Mouse (Mus musculus): ENCODE measurements around the gene Lrpap1. TPM values are rescaled to one million over a fixed set of nuclear protein-coding genes. Genes with fewer than 3 reads are reported as not detected.

Lrpap1 gene
- polyA plus RNA-seq, 1 experiment from 2014 or later: 64.0 TPM

DNA sequence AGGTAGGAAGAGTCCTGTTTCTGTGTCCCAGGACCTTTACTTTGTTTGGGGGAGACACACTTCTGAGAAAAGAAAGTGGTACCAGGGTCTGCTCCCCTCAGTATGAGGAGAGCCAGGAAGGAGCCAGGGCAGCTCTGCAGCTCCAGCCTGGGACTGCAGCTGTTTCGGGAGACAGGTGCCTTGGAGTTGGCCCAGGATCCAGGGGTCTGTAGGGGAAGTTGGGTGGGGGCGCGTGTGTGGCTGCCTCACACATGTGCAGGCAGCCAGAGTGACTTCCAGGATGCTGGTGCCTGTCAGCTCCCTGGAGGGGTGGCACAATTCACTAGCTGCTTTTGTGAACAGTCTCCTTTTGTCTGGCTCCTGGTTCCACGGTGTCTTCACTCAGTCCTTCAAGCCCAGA, 48.0 kb downstream of the Lrpap1 start:
- Histone ChIP-seq H3K36me3 (no peaks in the 10 kb centered on the region), H3K27ac (no peak overlapping the region), H3K4me2 (peak overlapping the region; percentile 68), H3K27me3 (peaks cover 68% of the 10 kb centered on the region), H3K4me3 (replicated peaks) (peak overlapping the region; percentile 52), H3K4me1 (replicated peaks) (peaks cover 11% of the 10 kb centered on the region; the same call in 1 of the 2 replicates), H3K9ac (no peak overlapping the region), H3K9me3 (replicated peaks) (no peaks in the 10 kb centered on the region)
- WGBS (ENCODE audit: insufficient replicate concordance): 24% methylated on average over 4 of the region's 4 CpGs
- ATAC-seq (ENCODE audit: low read depth) (no peak), DNase-seq (no peak)

DNA sequence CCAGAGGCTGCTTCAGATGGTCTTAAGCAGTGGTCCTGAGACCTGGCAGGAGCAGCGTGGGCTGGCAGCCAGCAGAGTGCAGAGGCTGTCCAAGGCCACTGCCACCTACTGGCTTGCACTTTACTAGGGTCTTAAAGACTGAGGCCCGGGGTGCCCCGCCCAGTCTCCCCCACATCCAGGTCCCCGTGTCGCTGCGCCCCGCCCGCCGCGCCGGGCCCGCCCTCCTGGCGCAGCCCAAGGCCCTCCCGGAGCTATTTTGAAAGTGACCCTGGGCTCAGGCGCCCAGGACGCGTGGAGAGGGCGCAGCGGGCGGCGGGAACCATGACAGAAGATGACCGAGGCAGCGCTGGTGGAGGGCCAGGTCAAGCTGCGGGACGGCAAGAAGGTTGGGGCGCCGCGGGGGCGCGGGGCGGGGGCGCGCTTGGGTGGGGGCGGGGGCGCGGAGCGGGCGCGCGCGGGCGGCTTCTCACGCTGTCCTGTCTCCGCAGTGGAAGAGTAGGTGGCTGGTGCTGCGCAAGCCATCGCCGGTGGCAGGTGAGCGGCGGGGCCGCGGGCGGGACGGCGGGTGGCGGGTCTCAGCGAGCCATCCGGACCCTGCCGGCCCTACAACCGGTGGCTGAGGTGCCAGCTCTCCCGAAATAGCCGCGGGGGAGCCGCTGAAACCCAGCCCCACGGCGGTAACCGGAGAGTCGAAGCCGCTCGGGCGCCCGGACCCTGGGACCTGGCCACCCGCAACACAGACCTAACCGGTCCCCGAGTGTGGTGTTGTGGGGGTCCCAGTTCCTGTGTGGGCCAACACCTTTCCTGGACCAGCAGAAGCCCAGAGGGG, 48.7 kb downstream of the Lrpap1 start, which contains the start of gene Dok7:
Gene Dok7, plus strand, starts transcription at position 163 of the 829 bp plus-strand sequence.
- Histone ChIP-seq H3K9ac (peak within 1 kb of the TSS; percentile 39), H3K27me3 (peaks cover 71% of the 10 kb centered on the region), H3K9me3 (replicated peaks) (no peaks in the 10 kb centered on the region), H3K4me1 (replicated peaks) (peaks cover 11% of the 10 kb centered on the region; the same call in 1 of the 2 replicates), H3K4me3 (replicated peaks) (peak within 1 kb of the TSS; percentile 52), H3K27ac (no peak within 1 kb of the TSS), H3K36me3 (no peaks in the 10 kb centered on the region), H3K4me2 (peak within 1 kb of the TSS; percentile 68)
- DNase-seq (no peak), ATAC-seq (ENCODE audit: low read depth) (no peak)
- WGBS (ENCODE audit: insufficient replicate concordance): 2% methylated on average over 66 of the region's 74 CpGs

DNA sequence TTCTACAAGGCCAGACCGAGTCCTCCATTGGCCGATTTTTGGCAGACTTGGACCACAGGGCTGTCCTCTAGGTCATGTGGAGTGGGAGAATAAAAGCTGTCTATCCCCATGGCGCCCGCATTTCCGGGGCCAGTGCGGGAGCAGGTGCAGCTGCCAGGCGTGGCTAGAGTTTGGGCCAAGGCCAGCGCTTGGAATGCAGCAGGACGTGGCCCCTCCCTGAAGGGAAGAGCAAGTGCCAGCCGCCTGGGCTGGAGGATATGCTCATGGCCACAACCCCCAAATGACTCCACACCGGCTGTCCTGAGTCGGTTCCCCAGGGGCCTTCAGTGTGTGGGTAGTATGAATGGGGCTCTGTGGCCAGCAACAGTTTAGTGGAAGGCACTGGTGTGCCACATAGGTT, 50.5 kb downstream of the Lrpap1 start:
- Histone ChIP-seq H3K9me3 (replicated peaks) (no peaks in the 10 kb centered on the region), H3K27ac (no peak overlapping the region), H3K36me3 (no peaks in the 10 kb centered on the region), H3K4me2 (no peak overlapping the region), H3K9ac (no peak overlapping the region), H3K4me3 (replicated peaks) (no peak overlapping the region), H3K27me3 (peaks cover 69% of the 10 kb centered on the region), H3K4me1 (replicated peaks) (peaks cover 11% of the 10 kb centered on the region; the same call in 1 of the 2 replicates)
- WGBS (ENCODE audit: insufficient replicate concordance): 57% methylated on average over 12 of the region's 12 CpGs
- DNase-seq (no peak), ATAC-seq (ENCODE audit: low read depth) (no peak)

DNA sequence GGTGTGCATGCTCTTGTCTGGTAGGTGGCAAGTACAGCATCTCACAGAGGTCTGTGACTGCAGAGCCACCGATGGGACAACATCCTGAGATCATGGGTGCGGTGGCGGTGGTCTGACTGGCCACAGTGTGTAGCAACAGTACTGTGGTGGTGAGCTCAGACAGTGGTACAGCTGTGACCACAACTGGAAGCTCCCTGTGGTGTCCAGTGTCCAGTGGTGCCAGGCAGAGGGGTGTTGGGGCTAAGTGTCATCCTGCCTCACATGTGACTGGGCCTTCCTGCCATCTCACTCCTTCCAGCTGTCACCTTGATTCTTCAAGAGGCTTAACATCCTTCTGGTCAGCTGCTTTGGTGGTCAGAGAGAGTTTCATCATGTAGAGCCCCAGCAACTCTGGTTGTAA, 50.9 kb downstream of the Lrpap1 start:
- H3K9ac ChIP-seq: no peak overlapping the region
- no peak overlapping the region for H3K4me3 ChIP-seq (replicated peaks)
- H3K9me3 ChIP-seq (replicated peaks): no peaks in the 10 kb centered on the region
- DNase-seq (no peak), ATAC-seq (ENCODE audit: low read depth) (no peak; the same call in 1 of the 2 replicates)
- H3K27me3 ChIP-seq: peaks cover 65% of the 10 kb centered on the region
- no peak overlapping the region for H3K4me2 ChIP-seq
- H3K36me3 ChIP-seq: no peaks in the 10 kb centered on the region
- WGBS (ENCODE audit: insufficient replicate concordance): 63% methylated on average over 3 of the region's 3 CpGs
- no peak overlapping the region for H3K27ac ChIP-seq
- peaks cover 11% of the 10 kb centered on the region; the same call in 1 of the 2 replicates for H3K4me1 ChIP-seq (replicated peaks)

DNA sequence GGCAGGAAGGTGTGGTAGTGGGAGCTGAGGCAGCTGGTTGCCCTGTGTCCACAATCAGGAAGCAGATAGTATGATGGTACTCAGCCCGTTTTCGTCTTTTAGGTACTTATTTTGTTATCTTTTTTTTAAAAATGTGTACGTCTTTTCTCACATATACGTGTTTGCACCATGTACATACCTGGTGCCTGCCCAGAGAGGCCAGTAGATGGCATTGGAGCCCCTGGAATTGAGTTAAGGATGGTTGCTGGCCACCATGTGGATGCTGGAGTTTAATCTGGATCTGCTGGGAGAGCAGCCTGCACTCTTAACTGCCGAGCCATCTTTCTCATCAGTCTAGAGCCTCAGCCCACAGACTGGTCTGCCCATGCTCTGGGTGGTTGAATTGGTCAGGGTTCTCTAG, 55.0 kb downstream of the Lrpap1 start:
- ATAC-seq (ENCODE audit: low read depth) (no peak), DNase-seq (no peak)
- Histone ChIP-seq H3K36me3 (peaks cover 4% of the 10 kb centered on the region; the same call in 1 of the 2 replicates), H3K4me3 (replicated peaks) (no peak overlapping the region), H3K4me2 (no peak overlapping the region), H3K9ac (no peak overlapping the region), H3K27me3 (peaks cover 37% of the 10 kb centered on the region), H3K27ac (no peak overlapping the region), H3K9me3 (replicated peaks) (no peaks in the 10 kb centered on the region), H3K4me1 (replicated peaks) (0 out of 2 replicates have a peak, but pooled peaks cover 4% of the 10 kb centered on the region)
- 48% methylated on average over 5 of the region's 5 CpGs for WGBS (ENCODE audit: insufficient replicate concordance)

DNA sequence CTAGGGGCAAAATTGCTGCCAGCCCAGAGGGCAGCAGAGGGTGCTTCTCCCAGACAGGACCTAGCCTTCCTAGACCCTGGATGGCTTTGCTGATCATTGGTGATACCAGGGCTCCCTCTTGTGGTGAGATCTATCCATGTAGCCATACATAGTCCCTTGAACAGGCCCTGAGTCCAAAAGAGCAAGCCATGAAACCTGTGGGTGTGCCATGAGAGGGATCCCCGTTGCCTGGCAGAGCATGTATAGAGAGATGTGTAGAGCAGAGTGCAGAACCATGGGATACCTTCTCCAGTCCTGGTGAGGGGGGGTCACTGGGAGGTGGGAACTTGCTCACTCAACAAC, 62.5 kb downstream of the Lrpap1 start:
- H3K4me3 ChIP-seq (replicated peaks): peak overlapping the region; percentile 40; the same call in 1 of the 2 replicates
- peaks cover 41% of the 10 kb centered on the region for H3K4me1 ChIP-seq (replicated peaks)
- peaks cover 10% of the 10 kb centered on the region; the same call in 1 of the 2 replicates for H3K36me3 ChIP-seq
- 3% methylated on average over 1 of the region's 1 CpGs for WGBS (ENCODE audit: insufficient replicate concordance)
- H3K4me2 ChIP-seq: peak overlapping the region; percentile 50
- H3K27me3 ChIP-seq: peaks cover 5% of the 10 kb centered on the region; the same call in 1 of the 2 replicates
- no peaks in the 10 kb centered on the region for H3K9me3 ChIP-seq (replicated peaks)
- H3K9ac ChIP-seq: no peak overlapping the region
- DNase-seq (peak; percentile 66), ATAC-seq (ENCODE audit: low read depth) (peak; percentile 56)
- H3K27ac ChIP-seq: no peak overlapping the region

DNA sequence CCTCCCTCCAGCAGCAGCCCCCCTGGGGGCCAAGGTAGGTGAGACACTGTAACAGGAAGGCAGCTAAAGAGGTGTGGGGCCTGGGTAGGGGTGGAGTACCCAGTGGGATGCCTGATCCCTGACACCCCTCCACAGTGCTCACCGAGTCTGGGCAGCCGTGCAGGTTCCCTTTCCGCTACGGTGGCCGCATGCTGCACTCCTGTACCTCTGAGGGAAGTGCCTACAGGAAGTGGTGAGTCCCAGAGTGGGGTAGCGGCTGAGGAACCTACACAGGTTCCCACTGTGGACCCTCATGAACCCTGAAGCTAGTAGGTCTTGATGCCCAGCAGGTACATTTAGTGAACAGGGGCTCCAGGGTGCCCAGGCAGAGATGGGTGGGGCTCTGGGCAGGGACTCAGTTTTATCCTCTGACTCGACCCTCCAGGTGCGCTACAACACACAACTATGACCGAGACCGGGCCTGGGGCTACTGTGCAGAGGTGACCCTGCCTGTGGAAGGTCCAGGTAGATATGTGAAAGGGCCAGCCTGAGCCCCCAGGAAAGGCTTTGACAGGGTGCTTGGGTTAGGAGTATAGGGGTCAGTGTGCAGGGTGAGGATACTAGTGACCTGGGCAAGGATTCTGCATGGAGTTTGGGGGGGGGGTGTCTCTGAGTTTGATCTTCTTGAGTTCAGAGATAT, 63.0 kb downstream of the Lrpap1 start:
- peaks cover 10% of the 10 kb centered on the region; the same call in 1 of the 2 replicates for H3K36me3 ChIP-seq
- H3K4me3 ChIP-seq (replicated peaks): peak overlapping the region; percentile 40
- ATAC-seq (ENCODE audit: low read depth) (0 out of 2 replicates have a peak, but pooled peaks have one; percentile 0), DNase-seq (no peak)
- no peaks in the 10 kb centered on the region for H3K9me3 ChIP-seq (replicated peaks)
- peak overlapping the region; percentile 50 for H3K4me2 ChIP-seq
- WGBS (ENCODE audit: insufficient replicate concordance): 31% methylated on average over 10 of the region's 10 CpGs
- peaks cover 46% of the 10 kb centered on the region for H3K4me1 ChIP-seq (replicated peaks)
- H3K9ac ChIP-seq: peak overlapping the region; percentile 59; the same call in 1 of the 2 replicates
- H3K27me3 ChIP-seq: peaks cover 5% of the 10 kb centered on the region; the same call in 1 of the 2 replicates
- peak overlapping the region; percentile 76 for H3K27ac ChIP-seq

Other genes starting within 250 kb of the Lrpap1 start
- gene Msantd1, start 197.8 kb downstream of the Lrpap1 start, polyA plus RNA-seq (2015; fragmentation: Nextera tagmentation; extraction: Ambion mirVana): 0.17 and 0.24 TPM in 2 replicates
- gene Rgs12, start 156.3 kb downstream of the Lrpap1 start, polyA plus RNA-seq (2015; fragmentation: Nextera tagmentation; extraction: Ambion mirVana): 21.7 and 28.8 TPM in 2 replicates
- 51.6 and 53.5 TPM in 2 replicates for gene Hgfac, start 64.3 kb downstream of the Lrpap1 start, polyA plus RNA-seq (2015; fragmentation: Nextera tagmentation; extraction: Ambion mirVana)
- 0.13 and 0.16 TPM in 2 replicates for gene Dok7, start 49.0 kb downstream of the Lrpap1 start, polyA plus RNA-seq (2015; fragmentation: Nextera tagmentation; extraction: Ambion mirVana)
- not detected in 2 replicates for gene Adra2c, start 172.6 kb upstream of the Lrpap1 start, polyA plus RNA-seq (2015; fragmentation: Nextera tagmentation; extraction: Ambion mirVana)

Data from liver, embryonic 13.5 days (tissue).